Mouse (Mus musculus): ENCODE measurements around the gene 4930404N11Rik. TPM values are rescaled to one million over a fixed set of nuclear protein-coding genes. Genes with fewer than 3 reads are reported as not detected.
A peak's percentile ranks its signal among the peaks of the same experiment; 100 is the strongest.

4930404N11Rik gene
- polyA plus RNA-seq, 1 experiment, result 0.61 TPM

DNA sequence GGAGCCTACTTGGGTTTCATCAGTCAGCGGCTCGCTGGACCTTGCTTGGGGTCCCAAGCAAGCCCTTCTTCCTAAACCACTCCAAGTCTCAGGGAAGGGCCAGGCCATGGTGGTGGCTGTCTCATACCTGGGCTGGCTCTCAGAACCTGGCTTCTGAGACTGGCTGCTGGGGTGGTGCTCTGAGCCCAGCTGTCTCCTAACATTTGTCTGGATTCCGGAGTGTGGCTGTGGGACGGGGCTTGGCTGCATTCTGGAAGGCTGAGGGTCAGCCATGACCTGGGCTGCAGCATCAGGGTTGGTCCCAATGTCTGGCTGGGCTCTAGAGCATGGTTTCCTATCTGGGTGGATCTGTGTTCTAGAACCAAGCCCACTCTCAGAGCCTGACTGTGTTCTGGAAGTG, 29.1 kb downstream of the 4930404N11Rik start:
- H3K27ac ChIP-seq (ENCODE audit: insufficient read depth, low read length), result 0 out of 2 replicates have a peak overlapping the region, but pooled peaks have one; percentile 12
- no peak for TF ChIP-seq CTCF (IDR thresholded peaks at IDR 0.05; ENCODE audit: borderline replicate concordance, insufficient read depth, low read length)
- TF ChIP-seq POLR2A (IDR thresholded peaks at IDR 0.05; ENCODE audit: low read depth, low read length), result no peak
- H3K4me3 ChIP-seq (ENCODE audit: insufficient read depth, low read length), result no peak overlapping the region
- peaks cover 6% of the 10 kb centered on the region; the same call in 1 of the 2 replicates for H3K4me1 ChIP-seq (ENCODE audit: control insufficient read depth, insufficient read depth, low read length)

DNA sequence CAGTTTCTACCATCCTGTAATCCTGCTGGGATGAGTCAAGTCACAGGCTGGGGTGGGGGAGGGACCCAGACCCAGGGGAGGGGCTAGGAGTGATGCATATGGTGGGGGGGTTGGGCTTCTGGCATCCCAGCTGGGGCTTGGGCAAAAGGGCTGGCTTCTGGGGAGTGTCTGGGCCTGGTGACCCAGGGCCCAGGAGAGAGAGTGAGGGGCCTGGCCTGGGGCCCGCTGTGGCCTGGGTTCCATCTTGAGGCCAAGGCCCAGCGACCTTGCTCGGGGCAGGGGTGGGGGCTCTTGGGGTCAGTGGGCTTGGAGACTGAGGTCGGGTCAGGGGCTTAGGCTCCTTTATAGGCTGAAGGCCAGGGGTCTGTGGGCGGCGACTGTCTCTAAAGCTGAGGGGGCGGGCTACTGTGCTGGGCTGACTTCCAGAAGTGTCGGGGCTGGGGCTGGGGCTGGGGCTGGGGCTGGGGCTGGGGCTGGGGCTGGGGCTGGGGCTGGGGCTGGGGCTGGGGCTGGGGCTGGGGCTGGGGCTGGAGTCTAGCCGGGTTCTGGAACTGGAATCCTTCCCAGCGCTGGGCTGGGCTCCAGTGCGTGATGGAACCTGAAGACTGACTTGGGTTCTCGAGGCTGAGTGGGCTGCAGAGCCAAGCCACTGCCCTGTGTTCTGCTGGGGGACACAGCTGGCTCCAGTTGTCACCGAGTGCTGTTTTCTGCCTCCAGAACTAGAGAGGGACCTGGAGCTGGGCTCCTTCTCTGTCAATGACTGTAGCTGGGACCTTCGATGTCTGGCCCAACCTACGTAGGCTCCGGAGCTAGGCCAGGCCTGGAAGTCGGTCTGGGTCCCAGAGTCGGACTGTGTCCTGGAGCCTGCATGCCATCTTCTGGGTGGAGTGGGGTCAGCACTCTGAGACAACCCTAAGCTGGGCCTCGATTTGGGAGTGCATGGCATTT, 29.9 kb downstream of the 4930404N11Rik start:
- TF ChIP-seq POLR2A (IDR thresholded peaks at IDR 0.05; ENCODE audit: low read depth, low read length), result peak; percentile 25; the same call in 1 of the 2 replicates
- no peak for TF ChIP-seq CTCF (IDR thresholded peaks at IDR 0.05; ENCODE audit: borderline replicate concordance, insufficient read depth, low read length)
- Histone ChIP-seq H3K27ac (ENCODE audit: insufficient read depth, low read length) (peak overlapping the region; percentile 12; the same call in 1 of the 2 replicates), H3K4me1 (ENCODE audit: control insufficient read depth, insufficient read depth, low read length) (peaks cover 3% of the 10 kb centered on the region; the same call in 1 of the 2 replicates), H3K4me3 (ENCODE audit: insufficient read depth, low read length) (no peak overlapping the region)

DNA sequence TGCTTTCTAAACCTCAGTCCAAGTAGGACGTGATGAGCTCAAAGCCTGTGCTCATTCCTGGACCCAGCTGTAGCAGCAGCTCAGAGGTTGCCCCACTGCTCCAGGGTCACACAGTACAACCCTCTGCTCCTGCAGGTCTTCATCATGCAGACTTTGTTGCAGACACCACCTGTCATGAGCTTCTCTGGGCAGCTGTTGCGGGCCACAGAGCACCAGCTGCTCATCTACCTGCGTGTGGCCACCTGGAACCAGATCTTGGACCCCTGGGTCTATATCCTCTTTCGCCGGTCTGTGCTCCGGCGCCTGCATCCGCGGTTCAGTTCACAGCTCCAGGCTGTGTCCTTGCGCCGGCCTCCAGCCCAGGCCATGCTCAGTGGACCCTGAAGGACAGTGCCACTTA, 31.3 kb downstream of the 4930404N11Rik start:
- peaks cover 4% of the 10 kb centered on the region for H3K4me1 ChIP-seq (ENCODE audit: control insufficient read depth, insufficient read depth, low read length)
- no peak overlapping the region for H3K27ac ChIP-seq (ENCODE audit: insufficient read depth, low read length)
- TF ChIP-seq POLR2A (IDR thresholded peaks at IDR 0.05; ENCODE audit: low read depth, low read length) (no peak), CTCF (IDR thresholded peaks at IDR 0.05; ENCODE audit: borderline replicate concordance, insufficient read depth, low read length) (no peak)
- no peak overlapping the region for H3K4me3 ChIP-seq (ENCODE audit: insufficient read depth, low read length)

- no peak overlapping the region for H3K27ac ChIP-seq (ENCODE audit: insufficient read depth, low read length)
- peaks cover 7% of the 10 kb centered on the region for H3K4me1 ChIP-seq (ENCODE audit: control insufficient read depth, insufficient read depth, low read length)
- H3K4me3 ChIP-seq (ENCODE audit: insufficient read depth, low read length), result no peak overlapping the region
- TF ChIP-seq POLR2A (IDR thresholded peaks at IDR 0.05; ENCODE audit: low read depth, low read length), result no peak
- no peak for TF ChIP-seq CTCF (IDR thresholded peaks at IDR 0.05; ENCODE audit: borderline replicate concordance, insufficient read depth, low read length)
These were observed 33.3 kb downstream of the 4930404N11Rik start for GRCm38 (mm10) chr10:81332277-81332676.

- Histone ChIP-seq H3K4me3 (ENCODE audit: insufficient read depth, low read length) (no peak overlapping the region), H3K4me1 (ENCODE audit: control insufficient read depth, insufficient read depth, low read length) (peaks cover 6% of the 10 kb centered on the region)
These were observed 35.6 kb downstream of the 4930404N11Rik start for GRCm38 (mm10) chr10:81330007-81330406.

GRCm38 (mm10) chr10:81329194-81329975, 36.2 kb downstream of the 4930404N11Rik start:
- Histone ChIP-seq H3K4me1 (ENCODE audit: control insufficient read depth, insufficient read depth, low read length) (peaks cover 4% of the 10 kb centered on the region; the same call in 1 of the 2 replicates), H3K4me3 (ENCODE audit: insufficient read depth, low read length) (no peak overlapping the region)
- peak; percentile 59 for TF ChIP-seq POLR2A (IDR thresholded peaks at IDR 0.05; ENCODE audit: low read depth, low read length)
- TF ChIP-seq CTCF (IDR thresholded peaks at IDR 0.05; ENCODE audit: borderline replicate concordance, insufficient read depth, low read length), result no peak

More at GRCm38 (mm10) chr10:81330007-81330406, 35.6 kb downstream of the 4930404N11Rik start:
- TF ChIP-seq CTCF (IDR thresholded peaks at IDR 0.05; ENCODE audit: borderline replicate concordance, insufficient read depth, low read length) (no peak), POLR2A (IDR thresholded peaks at IDR 0.05; ENCODE audit: low read depth, low read length) (no peak)
- peak overlapping the region; percentile 62 for H3K27ac ChIP-seq (ENCODE audit: insufficient read depth, low read length)

DNA sequence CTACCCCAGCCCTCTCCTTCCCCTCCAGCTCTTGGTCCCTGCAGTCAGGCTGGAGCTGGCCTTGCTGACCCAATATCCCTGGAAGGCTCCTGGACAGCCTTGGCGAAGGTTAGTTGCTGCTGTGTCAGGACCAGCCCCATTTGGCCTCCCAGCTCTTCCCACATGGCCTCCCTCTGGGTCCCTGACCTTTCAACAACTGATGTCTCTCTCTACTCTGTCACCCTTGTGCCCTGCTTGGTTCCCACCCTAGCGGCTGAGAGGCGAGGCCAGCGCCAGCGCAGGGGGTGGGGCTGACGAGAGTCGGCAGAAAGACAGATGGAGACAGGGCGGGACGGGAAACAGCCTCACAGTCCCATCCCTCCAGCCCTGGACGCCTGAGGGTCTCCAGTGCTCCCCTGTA, 37.2 kb downstream of the 4930404N11Rik start, which contains the start of gene Tbxa2r:
TSS of gene Tbxa2r (plus strand) at position 346 of the 400 bp plus-strand sequence.
- Histone ChIP-seq H3K27ac (ENCODE audit: insufficient read depth, low read length) (peak within 1 kb of the TSS; percentile 71), H3K4me3 (ENCODE audit: insufficient read depth, low read length) (no peak within 1 kb of the TSS), H3K4me1 (ENCODE audit: control insufficient read depth, insufficient read depth, low read length) (peaks cover 4% of the 10 kb centered on the region; the same call in 1 of the 2 replicates)
- TF ChIP-seq CTCF (IDR thresholded peaks at IDR 0.05; ENCODE audit: borderline replicate concordance, insufficient read depth, low read length), result no peak
- peak; percentile 33; the same call in 1 of the 2 replicates for TF ChIP-seq POLR2A (IDR thresholded peaks at IDR 0.05; ENCODE audit: low read depth, low read length)

More at GRCm38 (mm10) chr10:81329194-81329975, 36.2 kb downstream of the 4930404N11Rik start:
- H3K27ac ChIP-seq (ENCODE audit: insufficient read depth, low read length), result peak overlapping the region; percentile 71

DNA sequence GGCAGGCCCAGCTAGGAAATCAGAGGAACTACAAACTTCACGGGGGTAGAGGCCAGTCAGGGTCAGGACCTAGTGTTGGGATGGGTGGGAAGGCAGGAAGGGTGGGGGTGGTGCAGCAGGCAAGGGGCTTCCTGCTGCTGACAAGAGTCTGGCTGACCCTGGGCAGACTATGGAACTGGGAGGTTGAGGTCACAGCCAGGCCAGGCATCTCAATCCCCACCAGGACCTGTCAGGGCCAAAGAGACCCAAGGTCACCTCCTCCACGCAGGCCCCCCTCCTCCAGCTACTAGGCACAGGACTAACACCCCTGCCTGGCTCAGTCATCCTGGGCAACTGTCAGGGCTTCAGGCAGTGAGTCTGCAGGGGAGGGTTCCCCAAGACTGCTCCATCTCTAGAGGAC, 37.7 kb downstream of the 4930404N11Rik start:
- TF ChIP-seq CTCF (IDR thresholded peaks at IDR 0.05; ENCODE audit: borderline replicate concordance, insufficient read depth, low read length) (no peak), POLR2A (IDR thresholded peaks at IDR 0.05; ENCODE audit: low read depth, low read length) (no peak)
- Histone ChIP-seq H3K4me1 (ENCODE audit: control insufficient read depth, insufficient read depth, low read length) (peaks cover 4% of the 10 kb centered on the region; the same call in 1 of the 2 replicates), H3K27ac (ENCODE audit: insufficient read depth, low read length) (no peak overlapping the region), H3K4me3 (ENCODE audit: insufficient read depth, low read length) (no peak overlapping the region)

- TF ChIP-seq CTCF (IDR thresholded peaks at IDR 0.05; ENCODE audit: borderline replicate concordance, insufficient read depth, low read length), result no peak
- no peak for TF ChIP-seq POLR2A (IDR thresholded peaks at IDR 0.05; ENCODE audit: low read depth, low read length)
- Histone ChIP-seq H3K4me3 (ENCODE audit: insufficient read depth, low read length) (no peak overlapping the region), H3K27ac (ENCODE audit: insufficient read depth, low read length) (no peak overlapping the region), H3K4me1 (ENCODE audit: control insufficient read depth, insufficient read depth, low read length) (peaks cover 4% of the 10 kb centered on the region; the same call in 1 of the 2 replicates)
These were observed 38.8 kb downstream of the 4930404N11Rik start for GRCm38 (mm10) chr10:81326858-81327257.

All from embryonic fibroblast, embryonic 13.5 days (primary cell).